Mouse (Mus musculus) ES-CJ7 (cell line): ENCODE data around the gene Dync1i2.
A peak's percentile ranks its signal among the peaks of the same experiment; 100 is the strongest.

ENCODE experiments used
- DNase-seq: peaks from one replicate; pipeline ENCODE4 v3.0.0; 2011; ENCODE audit warnings: low read depth, low spot score

The Dync1i2 gene

DNA sequence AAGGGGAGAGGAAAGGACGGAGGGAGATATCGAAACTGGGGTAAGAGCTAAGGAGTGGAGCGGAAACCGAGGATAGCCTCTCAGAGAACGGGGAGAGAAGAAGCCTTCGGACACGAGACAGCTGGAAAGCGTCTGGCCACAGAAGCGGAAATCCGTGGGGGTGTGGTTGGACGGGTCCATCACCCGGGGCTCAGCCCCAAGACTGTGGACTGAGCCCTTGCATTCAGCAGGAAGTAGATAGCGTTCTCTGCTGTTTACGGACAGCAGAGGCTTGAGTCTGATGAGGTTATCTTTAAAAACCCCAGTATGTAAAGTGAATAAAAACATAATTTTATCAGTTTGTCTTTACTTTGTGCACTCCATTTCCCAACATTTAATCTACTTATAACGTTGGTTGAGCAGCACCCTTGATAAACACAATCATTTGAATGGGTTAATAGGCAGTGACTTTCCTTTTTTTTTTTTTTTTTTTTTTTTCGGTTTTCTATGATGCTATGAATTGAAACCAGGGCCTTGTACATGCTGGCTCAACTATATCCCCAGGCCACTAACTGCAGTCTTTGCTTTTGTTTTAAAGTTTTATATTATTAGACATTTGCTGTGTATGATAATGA, 7.6 kb upstream of the Dync1i2 start:
- DNase-seq, result no peak

DNA sequence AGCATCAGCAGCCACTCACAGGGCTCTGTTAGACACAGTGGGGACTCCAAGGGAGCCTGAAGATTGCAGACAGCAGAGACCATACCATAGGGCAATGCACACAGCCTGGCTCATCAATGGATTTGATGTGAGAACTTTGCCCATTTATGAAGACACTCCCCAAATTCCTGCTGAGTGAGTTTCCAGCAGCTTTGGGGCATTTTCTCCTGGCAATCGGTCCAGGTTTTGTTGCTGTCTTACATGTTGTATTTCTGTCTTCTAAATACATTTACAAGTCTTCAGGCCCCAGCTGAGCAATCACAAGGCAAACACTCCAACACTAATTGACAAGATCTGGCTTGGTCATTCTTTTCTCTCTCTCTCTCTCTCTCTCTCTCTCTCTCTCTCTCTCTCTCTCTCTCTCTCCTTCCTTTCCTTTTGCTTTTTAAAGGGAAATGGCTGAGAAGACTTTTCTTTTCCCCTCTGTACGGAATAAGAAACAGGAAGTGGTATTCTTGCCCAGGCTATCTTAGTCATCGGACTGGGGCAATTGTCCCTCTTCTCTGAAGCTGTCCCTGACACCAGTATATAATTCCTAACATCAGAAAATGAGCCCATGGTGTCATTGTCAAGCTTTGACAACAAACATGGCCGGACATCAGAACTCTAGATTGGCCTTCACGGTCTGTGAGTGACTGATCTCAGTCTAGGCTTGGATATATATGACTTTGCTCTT, 2.3 kb upstream of the Dync1i2 start:
- no peak for DNase-seq

DNA sequence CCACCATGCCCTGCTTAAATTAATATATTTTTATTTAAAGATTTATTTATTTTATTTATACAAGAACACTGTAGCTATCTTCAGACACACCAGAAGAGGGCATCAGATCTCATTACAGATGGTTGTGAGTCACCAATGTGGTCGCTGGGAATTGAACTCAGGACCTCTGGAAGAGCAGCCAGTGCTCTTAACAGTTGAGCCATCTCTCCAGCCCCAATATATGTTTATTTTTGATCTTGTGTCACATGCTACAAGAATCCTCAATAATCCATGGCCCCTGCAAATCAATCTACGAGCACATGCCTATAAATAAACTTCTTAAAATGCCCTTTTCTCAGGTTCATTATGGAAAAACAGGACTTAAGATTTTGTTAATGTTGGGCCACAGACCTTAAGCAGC, 410 bp upstream of the Dync1i2 start:
- DNase-seq, result peak; percentile 4

DNA sequence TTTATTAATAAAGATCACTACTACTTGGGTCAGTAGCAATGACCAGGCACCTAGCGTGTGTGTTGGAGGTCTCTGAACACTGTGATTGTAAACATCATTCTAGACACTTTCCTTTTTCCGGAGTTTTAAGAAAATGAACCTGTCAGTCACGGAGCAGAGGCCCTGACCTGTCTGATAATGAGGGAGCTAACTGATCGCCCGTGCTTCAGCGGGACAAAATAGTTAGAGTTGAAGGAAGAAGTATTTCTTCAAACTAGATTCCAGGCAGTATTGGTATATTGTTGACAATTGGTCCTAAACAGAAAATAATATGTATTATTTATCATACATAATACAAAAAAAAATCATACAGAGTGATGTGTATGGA, 837 bp downstream of the Dync1i2 start:
- DNase-seq, result no peak

DNA sequence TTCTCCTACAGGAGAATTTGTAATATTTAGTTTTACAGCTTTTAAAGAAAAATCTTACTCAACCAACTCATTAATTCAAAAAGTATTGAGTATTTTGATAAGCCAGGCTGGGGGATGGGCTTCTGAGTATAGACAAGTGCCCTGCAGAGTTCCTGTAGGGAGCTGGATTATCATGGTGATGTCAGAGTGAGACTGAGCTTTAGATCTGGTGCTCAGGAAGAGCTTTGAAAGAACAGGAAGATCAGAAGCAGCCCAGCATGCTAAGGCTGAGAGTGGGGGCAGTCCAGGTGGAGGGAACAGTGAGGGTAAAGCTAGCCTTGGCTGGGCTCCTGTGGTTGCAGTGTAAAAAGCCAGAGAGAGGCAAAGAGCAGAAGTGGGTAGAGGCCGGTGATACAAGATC, 9.5 kb downstream of the Dync1i2 start:
- DNase-seq, result peak; percentile 36

DNA sequence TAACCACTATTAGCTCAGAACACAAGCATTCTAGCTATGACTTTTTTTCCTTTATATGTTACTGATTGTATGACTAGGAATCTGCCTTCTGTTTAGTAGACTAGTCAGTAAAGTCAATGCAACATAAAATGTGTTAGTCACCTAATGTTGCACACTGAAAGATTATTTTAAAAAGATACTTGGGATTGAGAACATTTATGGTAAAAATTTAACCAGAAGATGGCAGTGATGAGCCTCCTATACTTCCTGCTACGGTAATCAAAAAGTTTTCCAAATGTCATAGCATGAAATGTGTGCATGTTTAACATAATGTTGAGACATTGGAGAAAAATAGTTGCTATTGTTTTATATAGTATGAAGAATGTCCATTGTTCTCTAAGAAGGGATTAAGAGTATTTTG, 15.9 kb downstream of the Dync1i2 start:
- no peak for DNase-seq

DNA sequence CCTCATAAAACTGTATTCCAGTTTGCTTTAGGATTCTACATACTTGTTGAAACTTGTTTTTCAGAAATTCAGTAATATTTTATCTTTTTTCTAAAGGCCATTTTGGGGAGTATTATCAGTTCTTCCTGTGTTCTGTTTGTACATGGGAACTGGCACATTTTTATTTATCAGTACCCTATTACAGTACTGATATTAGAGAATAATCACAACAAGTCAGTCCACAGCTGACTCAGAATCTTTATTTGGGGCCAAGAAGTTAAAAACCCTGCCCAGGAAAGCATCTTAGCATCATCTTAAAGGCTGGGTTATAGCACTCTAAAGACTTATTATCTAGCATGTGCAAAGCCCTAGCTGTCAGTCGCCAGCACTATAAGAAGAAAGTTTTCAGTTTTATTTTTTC, 18.1 kb downstream of the Dync1i2 start:
- no peak for DNase-seq

DNA sequence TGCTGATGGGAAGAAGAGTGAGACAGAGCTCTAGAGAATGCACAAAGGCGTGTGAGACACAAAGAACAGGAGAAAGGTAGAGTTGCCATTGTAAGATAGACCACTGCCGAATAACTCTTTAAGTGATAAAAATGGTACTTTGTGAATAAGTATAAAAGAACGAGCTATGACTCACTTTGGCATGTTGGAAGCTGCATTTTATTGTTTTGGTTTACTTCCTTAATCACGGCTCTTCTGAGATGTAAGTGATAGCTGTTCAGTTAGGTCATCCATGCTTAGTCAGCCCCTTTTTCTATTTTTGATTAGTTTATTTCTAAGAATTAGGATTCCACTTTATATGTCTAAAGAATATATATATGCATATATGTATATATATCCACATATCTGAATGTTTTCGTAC, 20.4 kb downstream of the Dync1i2 start:
- no peak for DNase-seq

DNA sequence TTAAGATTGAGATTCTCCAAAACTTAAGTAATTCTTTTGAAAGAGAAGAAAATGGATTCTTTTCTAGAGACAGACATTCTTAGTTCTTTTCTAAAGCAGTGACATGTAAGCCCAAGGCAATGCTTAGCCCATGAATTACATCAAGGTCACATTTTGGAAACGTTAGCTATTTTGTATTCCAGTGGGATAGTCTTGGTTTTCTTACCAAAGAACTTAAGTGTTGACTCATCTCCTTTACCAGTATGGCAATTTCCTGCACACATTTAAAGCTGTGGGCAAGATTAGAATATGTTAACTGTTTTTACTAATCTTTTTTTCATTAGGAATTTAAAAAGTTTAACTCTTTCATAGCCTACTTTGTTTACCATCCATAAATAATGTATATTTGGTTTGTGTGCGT, 21.5 kb downstream of the Dync1i2 start:
- DNase-seq, result no peak

DNA sequence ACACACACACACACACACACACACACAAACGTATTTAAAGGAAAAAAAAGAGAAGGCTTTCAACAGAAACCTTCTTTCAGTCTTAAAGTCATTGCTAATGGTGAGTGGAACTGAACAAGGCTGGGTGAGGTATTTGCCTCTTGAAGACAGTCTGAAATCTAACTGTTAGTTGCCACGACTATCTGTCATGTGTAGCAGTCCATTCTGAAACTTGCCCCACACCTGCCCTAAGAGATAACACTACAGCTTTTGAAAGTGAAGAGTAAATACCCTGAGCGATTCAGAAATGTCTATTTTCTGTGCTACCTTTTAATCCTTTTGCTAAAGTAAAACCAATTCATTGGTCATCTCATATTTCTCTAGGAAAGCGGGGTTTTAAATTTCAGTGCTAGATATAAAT, 23.9 kb downstream of the Dync1i2 start:
- DNase-seq, result no peak

DNA sequence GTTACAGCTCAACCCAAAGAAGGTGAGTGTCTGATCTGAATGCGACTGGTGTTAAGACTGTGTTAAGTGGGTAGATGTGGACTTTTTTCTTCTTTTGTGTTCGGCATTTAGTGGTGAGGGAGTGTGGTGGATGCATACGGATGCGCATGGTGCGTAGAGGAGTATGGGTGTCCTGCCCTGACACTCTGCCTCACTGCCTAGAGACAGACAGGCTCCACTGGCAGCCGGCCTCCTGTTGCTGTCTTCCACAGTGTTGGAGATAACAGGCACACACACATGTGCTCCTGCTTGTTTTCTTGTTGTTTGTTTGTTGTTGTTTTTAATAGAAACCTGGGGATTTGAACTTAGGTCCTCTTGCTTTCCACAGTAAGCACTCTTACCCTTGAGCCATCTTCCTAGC, 24.5 kb downstream of the Dync1i2 start:
- DNase-seq, result no peak

DNA sequence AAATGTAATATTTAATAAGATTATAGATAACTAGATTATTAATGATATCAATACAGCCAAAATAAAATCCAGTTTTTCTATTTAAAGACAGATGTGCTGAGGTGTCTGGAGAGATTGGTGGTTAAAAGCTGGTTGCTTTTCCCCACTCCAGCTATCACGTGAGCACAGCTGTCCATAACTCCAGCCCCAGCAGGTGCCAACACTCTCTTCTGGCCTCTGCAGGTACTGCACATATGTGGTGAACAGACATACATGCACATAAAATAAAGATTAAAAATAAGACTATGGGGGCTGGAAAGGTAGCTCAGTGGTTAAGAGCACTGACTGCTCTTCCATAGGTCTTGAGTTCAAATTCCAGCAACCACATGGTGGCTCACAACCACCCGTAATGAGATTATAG, 30.0 kb downstream of the Dync1i2 start:
- DNase-seq, result no peak

DNA sequence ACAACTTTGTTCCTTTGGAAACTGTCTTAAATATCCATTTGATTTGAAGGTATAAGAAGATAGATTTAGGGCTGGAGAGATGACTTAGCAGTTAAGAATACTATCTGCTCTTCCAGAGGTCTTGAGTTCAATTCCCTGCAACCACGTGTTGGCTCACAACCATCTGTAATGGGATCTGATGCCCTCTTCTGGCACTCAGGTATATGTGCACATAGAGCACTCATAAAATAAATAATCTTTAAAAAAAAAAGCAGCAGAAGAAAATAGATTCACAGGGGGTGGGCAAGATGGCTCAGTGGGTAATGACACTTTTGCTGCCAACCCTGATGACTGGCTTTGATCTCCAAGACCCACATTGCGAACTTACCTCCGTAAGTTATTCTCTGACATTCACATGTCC, 30.7 kb downstream of the Dync1i2 start:
- DNase-seq, result peak; percentile 22

DNA sequence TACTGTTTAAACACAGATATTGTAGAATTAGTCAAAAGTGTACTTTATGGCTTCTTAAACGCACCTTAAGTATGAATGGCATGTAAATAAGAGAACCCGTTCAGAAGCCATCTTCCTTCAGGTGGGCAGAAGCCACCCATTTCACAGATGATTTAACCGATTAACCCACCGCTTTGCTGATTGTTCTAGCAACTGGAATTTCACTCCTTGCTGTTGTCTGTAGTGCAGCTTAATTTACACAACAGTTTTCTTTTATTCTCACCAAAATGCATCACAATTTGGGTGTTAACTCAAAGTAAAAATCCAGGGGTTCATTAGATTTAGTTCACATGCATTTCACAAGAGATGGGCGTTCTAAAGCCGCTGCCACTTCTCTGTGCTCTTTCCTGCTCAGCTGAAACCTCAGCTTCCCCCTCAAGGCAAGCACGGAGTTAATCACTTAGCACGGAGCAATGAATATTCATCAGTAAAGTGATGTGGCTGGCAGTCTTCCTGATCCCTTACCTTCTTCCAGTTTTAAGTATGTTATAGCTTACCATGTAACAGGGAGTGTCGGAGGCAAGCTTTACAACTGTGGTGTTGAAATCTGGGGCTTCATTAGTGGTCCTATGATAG, 31.7 kb downstream of the Dync1i2 start:
- DNase-seq, result peak; percentile 20

DNA sequence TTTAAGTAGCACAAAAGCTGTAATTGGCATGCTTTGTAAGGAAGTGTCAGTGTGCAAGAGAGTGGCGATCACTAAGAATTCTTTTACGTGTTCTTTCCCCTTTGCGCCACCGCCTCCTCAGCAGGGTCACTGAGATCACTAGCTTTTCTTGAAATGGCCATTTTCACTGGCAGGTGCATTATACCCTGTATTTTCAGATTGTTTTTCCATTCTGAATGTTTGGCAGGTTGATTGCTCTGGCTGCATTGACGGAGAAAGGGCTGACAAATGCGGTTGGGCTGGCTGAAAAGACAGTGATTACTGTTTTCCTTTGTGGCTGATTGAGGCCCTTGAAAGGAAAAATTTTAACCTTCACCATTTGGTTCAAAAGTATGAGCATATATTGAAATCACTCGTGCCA, 33.3 kb downstream of the Dync1i2 start:
- no peak for DNase-seq

DNA sequence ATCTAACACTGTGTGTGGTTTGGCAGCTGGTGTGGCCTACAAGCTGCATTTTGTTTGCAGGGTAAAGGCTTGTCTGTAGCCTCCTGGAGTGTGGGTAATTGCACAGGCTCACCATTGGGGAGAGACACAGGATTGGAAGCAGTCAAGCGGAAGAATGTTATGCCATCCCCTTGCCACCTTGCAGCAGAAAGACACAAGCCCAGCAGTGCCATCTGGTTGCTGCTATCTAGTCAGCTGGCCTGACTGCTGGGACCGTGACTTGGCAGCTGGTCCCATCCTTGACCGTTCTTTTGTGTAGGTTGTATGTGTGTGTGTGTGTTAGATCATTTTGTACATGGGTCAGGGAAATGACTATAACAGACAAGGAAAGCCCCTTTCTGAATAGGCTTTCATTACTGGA, 33.9 kb downstream of the Dync1i2 start:
- no peak for DNase-seq

DNA sequence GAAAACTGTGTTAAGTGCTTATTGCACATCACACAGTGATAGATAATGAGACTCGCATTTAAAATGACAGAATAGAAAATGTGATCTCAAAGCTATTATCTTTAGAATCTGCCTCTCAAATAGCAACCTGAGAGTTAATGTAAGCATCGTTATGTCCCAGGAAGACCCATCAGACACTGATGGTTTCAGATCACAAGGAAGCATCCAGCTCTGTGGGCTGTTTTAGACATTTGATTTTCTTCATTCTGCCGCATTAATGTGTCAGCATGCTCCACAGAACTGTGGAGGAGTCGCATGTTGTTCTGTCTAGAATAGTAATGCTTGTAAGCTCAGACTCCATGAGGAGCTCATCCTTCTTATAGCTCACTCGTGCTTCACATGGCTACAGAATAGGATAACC, 34.6 kb downstream of the Dync1i2 start:
- no peak for DNase-seq

DNA sequence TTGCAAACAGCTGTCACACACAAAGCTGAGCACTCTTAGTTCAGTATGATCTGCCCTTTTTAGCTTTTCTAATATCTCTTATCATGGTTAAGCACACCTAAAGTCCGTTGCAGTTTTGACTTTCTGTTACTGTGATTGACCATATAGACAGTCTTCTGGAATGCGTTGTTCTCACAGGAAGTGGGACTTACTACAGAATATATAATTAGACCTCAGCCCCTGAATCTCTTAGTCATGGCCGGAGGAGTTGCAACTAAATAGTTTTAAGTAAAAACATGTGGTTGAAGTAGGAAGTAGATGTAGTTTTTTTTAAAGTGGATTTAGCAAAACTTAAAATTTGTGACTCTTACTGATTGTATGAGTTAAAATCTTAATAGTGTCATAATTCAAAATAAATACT, 36.6 kb downstream of the Dync1i2 start:
- DNase-seq, result no peak

DNA sequence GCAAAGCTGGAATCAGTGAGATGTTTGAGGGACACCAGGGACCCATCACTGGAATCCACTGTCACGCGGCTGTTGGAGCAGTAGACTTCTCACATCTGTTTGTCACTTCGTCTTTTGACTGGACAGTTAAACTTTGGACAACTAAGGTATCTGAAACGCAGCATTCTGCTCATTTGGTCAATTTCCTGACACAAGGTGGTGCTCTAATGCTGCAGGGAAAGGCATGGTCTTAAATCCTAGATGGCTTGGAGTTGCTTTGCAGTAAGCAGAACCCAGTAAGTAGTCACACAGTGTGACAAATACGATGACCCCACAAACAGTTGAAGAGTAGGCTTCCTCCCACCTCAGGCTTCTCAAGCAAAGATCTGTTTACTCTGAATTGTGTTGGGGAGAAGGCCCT, 39.3 kb downstream of the Dync1i2 start:
- DNase-seq, result peak; percentile 35

DNA sequence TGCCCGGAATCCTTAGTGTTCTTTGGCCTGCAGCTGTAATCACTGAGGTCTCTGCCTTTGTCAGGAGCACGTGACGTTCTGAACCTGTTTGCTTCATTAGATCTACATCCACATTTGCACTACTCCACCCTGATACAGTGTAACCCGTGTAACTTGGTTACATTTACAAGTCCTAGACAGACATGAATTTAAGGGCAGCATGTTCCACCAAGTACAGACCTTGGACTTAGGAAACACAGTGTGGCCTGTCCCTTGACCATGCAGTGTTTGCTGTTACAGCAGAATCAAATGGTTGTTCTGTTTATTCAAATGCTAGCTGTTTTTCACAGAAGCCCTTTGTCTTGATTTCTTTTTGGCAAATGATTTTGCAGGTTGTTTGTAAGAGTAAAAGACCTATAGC, 43.3 kb downstream of the Dync1i2 start:
- no peak for DNase-seq

DNA sequence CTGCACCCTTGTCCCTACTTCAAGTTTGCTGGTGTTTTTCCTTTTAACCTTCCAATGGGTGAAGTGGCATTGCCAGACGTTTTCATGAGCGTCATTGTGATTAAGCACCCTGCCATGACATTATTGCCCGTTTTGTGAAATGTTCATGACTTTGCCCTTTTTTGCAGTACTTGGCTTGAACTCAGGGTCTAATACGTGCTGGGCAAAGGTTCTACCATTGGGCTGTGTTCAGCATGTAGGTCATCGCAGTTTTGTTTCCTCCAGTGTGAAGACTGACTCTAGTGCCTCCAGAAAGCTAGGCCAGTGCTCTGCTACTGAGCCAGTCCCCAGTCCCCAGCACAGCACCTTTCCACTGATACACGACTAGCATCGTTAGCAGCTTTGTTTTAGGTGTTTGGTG, 45.1 kb downstream of the Dync1i2 start:
- no peak for DNase-seq

DNA sequence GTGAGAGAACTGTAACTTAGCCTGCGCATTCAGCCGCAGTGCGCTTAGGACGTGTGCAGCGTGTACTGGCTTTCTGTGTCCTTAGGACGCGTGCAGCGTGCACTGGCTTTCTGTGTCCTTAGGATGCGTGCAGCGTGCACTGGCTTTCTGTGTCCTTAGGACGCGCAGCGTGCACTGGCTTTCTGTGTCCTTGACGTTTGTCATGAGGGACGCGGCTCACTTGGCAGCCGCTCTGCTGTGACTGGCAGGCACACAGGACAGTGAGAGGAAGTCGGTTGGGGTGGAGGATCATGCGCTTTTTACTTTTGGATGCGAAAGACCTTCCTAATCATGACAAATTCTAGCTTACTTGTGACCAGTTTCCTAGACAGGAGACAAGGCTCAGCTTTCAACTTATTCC, 53.1 kb downstream of the Dync1i2 start:
- no peak for DNase-seq

DNA sequence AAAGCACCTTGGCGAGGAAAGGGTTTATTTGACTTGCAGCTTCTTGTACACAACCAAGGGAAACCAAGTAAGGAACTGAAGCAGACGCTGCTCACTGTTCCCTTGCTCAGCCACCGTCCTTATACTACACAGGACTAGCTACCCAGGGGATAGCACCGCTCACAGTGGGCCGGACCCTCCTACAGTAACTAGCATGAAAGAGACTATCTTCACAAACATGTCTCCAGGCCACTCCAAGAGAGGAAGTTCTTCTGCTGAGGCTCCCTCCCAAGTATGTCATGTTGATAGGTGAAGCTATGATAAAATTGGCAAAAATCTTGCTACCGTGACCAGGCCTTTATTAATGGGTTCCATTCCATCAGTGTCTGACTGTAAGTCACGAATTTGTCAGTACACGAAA, 57.2 kb downstream of the Dync1i2 start:
- DNase-seq, result no peak
